Mouse (Mus musculus) embryonic fibroblast, embryonic 13.5 days (primary cell): Measurements from ENCODE around the gene Mn1. TPM values are rescaled to one million over a fixed set of nuclear protein-coding genes. Genes with fewer than 3 reads are reported as not detected.

Experiments
- H3K27ac ChIP-seq: 2 replicates; pipeline ENCODE4 v1.5.1; 2012; ENCODE audit warnings: low read length, control low read depth, inconsistent platforms; ENCODE audit not compliant: insufficient read depth
- H3K4me1 ChIP-seq: 2 replicates; pipeline ENCODE4 v1.6.1; 2011; ENCODE audit warnings: low read length; ENCODE audit not compliant: control insufficient read depth, insufficient read depth
- H3K4me3 ChIP-seq: 2 replicates; pipeline ENCODE4 v1.5.1; 2011; ENCODE audit warnings: mild to moderate bottlenecking, control low read depth, low read length; ENCODE audit not compliant: insufficient read depth
- CTCF ChIP-seq: IDR thresholded peaks from 2 replicates; pipeline ENCODE4 v1.5.1; 2011; ENCODE audit warnings: mild to moderate bottlenecking, control low read depth, low read length, moderate library complexity, borderline replicate concordance; ENCODE audit not compliant: insufficient read depth
- POLR2A ChIP-seq: IDR thresholded peaks from 2 replicates; pipeline ENCODE4 v1.6.1; 2011; ENCODE audit warnings: low read depth, mild to moderate bottlenecking, control low read depth, low read length, moderate library complexity
- polyA plus RNA-seq: library from polyadenylated mRNA; stranded (reverse); fragments of >200 nt; gene quantifications from 2 replicates; pipeline ENCODE4 v1.2.4, GENCODE M21; 2011; ENCODE audit warnings: low read depth; ENCODE audit not compliant: missing spikeins, insufficient read length

The Mn1 gene
- polyA plus RNA-seq, result 18.9 and 21.7 TPM in 2 replicates

DNA sequence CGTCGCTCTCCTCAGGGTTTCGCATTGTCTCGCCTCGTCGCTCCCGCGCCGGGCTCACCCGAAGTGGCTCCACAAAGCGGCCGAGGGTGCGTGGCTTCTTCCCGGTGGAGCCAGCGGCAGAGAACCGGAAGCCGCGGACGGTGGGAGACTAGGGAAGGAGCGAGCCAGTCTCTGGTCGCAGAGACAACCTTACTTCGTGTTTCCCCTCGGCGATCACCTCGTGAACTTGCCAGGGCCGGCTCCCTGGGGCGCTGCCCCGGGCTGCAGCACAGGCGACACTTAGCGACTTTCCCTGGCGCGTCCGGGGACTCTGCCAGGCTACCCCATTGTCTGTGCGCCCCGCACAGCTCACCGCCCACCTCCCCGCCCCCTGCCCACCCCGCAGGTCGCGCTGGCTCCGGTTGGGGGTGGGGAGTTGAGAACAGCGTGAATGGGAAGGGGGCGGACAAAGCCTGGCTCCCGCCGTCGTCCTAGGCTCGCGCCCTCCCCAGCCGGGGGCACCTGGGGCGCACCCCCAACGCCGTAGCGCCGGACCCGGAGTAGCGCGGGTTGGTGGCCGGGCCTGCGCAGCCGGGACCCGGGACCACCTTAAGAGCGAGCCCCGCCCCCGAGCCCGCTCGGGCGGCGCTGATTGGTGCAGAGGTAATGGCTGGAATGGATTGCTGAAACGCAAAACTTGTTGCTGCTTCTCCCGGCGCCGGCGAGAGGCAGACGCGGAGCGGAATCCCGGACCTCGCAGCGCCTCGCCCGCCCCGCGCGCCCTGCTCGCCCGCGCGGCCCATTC is at the start of gene Mn1:
TSS of gene Mn1 (plus strand) at position 772 of the 784 bp plus-strand sequence.
- TF ChIP-seq CTCF, result no peak
- TF ChIP-seq POLR2A, result peak; percentile 87
- H3K27ac ChIP-seq, result peak within 1 kb of the TSS; percentile 58
- peak within 1 kb of the TSS; percentile 85 for H3K4me3 ChIP-seq
- no peaks in the 10 kb centered on the region for H3K4me1 ChIP-seq

DNA sequence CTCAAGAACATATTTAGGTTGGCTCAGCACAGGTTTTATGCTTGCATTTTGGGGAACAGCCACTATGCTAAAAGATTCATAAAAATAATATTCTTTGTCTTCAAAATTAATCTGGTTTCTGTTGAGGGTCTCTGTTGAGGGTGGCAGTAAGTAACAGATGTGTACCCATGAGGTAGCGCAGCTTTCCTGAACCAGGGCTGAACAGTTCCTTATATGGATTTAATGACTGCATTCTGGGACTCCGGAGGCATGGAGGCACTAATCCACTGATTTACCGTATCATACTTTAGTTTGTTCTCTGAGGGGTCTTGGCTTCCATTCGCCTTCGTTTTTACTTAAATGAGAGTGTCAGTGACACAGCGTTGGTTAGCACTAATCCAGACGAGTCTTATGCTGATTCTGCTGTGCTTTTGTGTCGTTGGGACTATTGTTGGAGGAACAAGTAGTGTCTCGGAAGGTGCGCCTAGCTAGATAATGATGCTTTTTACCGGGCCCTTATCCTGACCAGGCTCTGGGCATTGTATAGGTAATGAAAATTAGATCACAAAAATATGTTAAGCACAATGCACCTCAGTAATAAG is 49.1 kb upstream of the Mn1 start:
- no peak for TF ChIP-seq CTCF
- no peak for TF ChIP-seq POLR2A
- H3K27ac ChIP-seq, result no peak overlapping the region
- H3K4me3 ChIP-seq, result no peak overlapping the region
- H3K4me1 ChIP-seq, result no peaks in the 10 kb centered on the region

GRCm38 (mm10) chr5:111368576-111368975 is 48.6 kb upstream of the Mn1 start:
- Histone ChIP-seq H3K4me1 (no peaks in the 10 kb centered on the region), H3K27ac (no peak overlapping the region), H3K4me3 (no peak overlapping the region)
- TF ChIP-seq CTCF (no peak), POLR2A (no peak)

GRCm38 (mm10) chr5:111375616-111376015 is 41.5 kb upstream of the Mn1 start:
- TF ChIP-seq POLR2A (no peak), CTCF (no peak)
- Histone ChIP-seq H3K4me1 (no peaks in the 10 kb centered on the region), H3K27ac (no peak overlapping the region), H3K4me3 (no peak overlapping the region)

GRCm38 (mm10) chr5:111376276-111377020 is 40.7 kb upstream of the Mn1 start:
- no peak overlapping the region; the same call in 1 of the 2 replicates for H3K27ac ChIP-seq
- TF ChIP-seq CTCF (no peak), POLR2A (no peak)
- no peaks in the 10 kb centered on the region for H3K4me1 ChIP-seq
- H3K4me3 ChIP-seq, result no peak overlapping the region

DNA sequence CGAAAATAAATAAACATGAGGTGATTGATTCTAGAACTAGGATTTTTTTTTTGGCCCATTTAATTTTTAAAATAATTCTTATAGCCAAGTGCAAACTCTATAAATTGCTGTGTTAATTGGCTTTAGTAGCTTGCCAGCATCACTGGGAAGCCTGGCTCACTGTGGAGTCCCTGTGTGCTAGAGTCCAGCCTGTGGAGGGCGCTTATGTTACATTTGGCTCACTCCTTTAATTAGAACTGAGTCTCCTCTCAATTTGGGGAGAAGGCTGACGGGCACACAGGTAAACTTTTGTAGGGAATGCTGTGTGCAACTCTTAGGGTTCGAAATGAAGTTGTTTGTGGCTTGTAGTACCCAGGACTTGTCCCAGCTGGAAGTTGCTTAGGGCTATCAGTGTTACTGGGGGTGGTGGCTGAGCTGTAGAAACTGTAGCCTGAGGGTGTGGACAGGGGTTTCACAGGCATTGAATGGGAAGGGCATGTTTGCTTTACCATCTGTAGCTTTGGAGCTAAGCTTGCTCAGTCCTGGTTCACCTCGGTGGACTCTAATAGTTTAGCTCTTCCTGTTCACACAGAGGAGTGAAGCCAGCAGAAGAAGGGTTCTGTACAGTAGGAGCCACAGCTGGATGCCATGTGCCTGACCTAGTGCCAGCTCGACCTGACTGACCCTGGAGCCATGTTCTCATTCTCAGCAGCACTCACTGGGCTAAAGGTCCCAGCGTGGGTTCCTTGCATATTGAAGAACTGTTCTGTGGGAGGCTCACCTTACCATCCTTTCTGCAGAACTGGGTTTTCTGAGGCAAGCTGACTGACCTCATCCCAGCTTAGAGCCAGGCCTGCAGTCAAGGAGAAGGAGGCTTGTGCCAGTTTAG is 38.8 kb upstream of the Mn1 start:
- TF ChIP-seq POLR2A (no peak), CTCF (no peak)
- Histone ChIP-seq H3K27ac (no peak overlapping the region), H3K4me3 (no peak overlapping the region), H3K4me1 (no peaks in the 10 kb centered on the region)

GRCm38 (mm10) chr5:111383335-111383734 is 33.8 kb upstream of the Mn1 start:
- TF ChIP-seq POLR2A, result no peak
- TF ChIP-seq CTCF, result no peak
- Histone ChIP-seq H3K27ac (no peak overlapping the region), H3K4me1 (no peaks in the 10 kb centered on the region), H3K4me3 (no peak overlapping the region)

DNA sequence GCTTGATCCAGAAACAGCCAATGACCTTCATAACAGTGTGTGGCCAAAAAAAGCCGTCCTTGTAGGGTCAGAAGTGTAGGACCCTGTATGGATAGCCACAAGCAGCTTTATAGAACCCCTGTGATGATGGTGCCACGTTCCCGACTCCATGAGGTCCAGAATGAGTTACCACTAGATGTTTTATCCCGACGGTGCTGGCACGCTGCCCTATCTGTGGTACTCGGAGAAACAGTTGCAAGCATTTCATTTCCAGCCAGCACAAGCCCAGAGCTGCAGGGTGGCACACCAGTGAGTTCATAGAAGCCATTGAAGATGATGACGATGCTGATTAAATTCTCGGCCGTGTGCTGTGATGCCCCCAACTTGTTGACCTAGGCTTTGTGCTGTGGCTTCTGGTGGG is 26.3 kb upstream of the Mn1 start:
- Histone ChIP-seq H3K4me3 (no peak overlapping the region), H3K27ac (no peak overlapping the region), H3K4me1 (peaks cover 4% of the 10 kb centered on the region; the same call in 1 of the 2 replicates)
- TF ChIP-seq POLR2A (no peak), CTCF (no peak)

DNA sequence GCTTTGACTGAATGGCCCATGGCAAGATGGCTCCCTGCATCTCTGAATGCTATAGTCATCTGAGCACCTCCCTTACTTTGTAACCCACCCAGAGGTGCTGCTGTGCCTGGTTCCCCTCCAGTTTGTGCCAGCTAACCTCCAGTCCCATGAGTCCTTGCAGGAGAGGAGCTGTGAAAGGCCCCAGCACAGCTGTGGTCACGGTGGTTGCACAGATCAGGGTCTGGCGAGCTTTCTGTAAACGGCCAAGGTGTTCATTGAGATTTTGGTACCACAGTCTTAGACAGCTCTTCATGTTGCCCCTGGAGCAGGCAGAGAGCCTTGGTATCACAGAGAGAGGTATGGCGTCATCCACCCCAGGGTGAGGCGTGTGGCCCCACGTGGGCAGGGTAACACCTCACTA is 25.7 kb upstream of the Mn1 start:
- Histone ChIP-seq H3K4me3 (no peak overlapping the region), H3K27ac (no peak overlapping the region), H3K4me1 (peaks cover 4% of the 10 kb centered on the region; the same call in 1 of the 2 replicates)
- TF ChIP-seq POLR2A (no peak), CTCF (no peak)
